Mouse (Mus musculus) CH12.LX (cell line): Measurements from ENCODE around the gene Phox2a. TPM values are rescaled to one million over a fixed set of nuclear protein-coding genes. Genes with fewer than 3 reads are reported as not detected.

ENCODE experiments used
- DNase-seq: peaks from one replicate; pipeline ENCODE4 v3.0.0-alpha.2; 2013; ENCODE audit errors: extremely low read depth
- H3K27ac ChIP-seq: 2 replicates; pipeline ENCODE4 v1.5.1; 2012; ENCODE audit warnings: low read depth, mild to moderate bottlenecking, control low read depth, moderate library complexity; ENCODE audit not compliant: insufficient read depth
- H3K27me3 ChIP-seq: replicated peaks from 2 replicates; pipeline ENCODE3; 2012; ENCODE audit warnings: inconsistent platforms
- H3K36me3 ChIP-seq, 2 experiments: replicated peaks in 1 of 2; 2 replicates each; pipeline versions ENCODE3 to v1.6.1; 2012; ENCODE audit warnings: inconsistent platforms in 1 of 2, low read length in 1 of 2, mild to moderate bottlenecking in 1 of 2, mixed read lengths in 1 of 2, moderate library complexity in 1 of 2; ENCODE audit not compliant: control insufficient read depth in 1 of 2, insufficient read depth in 1 of 2
- H3K4me1 ChIP-seq, 2 experiments: 2 replicates each; pipeline ENCODE4 v1.6.1; 2012; ENCODE audit warnings: inconsistent platforms in 1 of 2, moderate library complexity in 1 of 2; ENCODE audit not compliant: insufficient read depth in 2 of 2, control insufficient read depth in 1 of 2
- H3K4me2 ChIP-seq: 2 replicates; pipeline ENCODE4 v1.6.1; 2012; ENCODE audit warnings: low read depth, mild to moderate bottlenecking, control low read depth; ENCODE audit not compliant: poor library complexity, insufficient read depth, severe bottlenecking
- H3K4me3 ChIP-seq, 3 experiments: fragments of 150-350 bp in 1 of 3; sonication (generic) in 1 of 3; replicated peaks in 1 of 3; 2 replicates each; pipeline versions ENCODE3 to v1.5.1; 2011 to 2012; ENCODE audit warnings: low read depth in 2 of 3, low read length in 2 of 3, mild to moderate bottlenecking in 2 of 3, moderate library complexity in 2 of 3, control low read depth in 1 of 3, improper control_type of control experiment in 1 of 3, inconsistent platforms in 1 of 3, mixed read lengths in 1 of 3; ENCODE audit not compliant: poor library complexity in 1 of 3
- H3K79me2 ChIP-seq: replicated peaks from 2 replicates; pipeline ENCODE4 v1.6.1; 2012; ENCODE audit warnings: mild to moderate bottlenecking, moderate library complexity; ENCODE audit not compliant: control insufficient read depth, poor library complexity, insufficient read depth, severe bottlenecking; ENCODE audit errors: extremely low read depth
- H3K9ac ChIP-seq: 2 replicates; pipeline ENCODE4 v1.6.1; 2012; ENCODE audit warnings: low read depth, mild to moderate bottlenecking, control low read depth, moderate library complexity; ENCODE audit not compliant: insufficient read depth
- H3K9me3 ChIP-seq: replicated peaks from 2 replicates; pipeline ENCODE3; 2012; ENCODE audit warnings: low read length, inconsistent platforms, mixed read lengths
- BHLHE40 ChIP-seq: IDR thresholded peaks from 2 replicates; pipeline ENCODE4 v1.6.1; 2011; ENCODE audit warnings: mild to moderate bottlenecking, low read depth, low read length, improper control_type of control experiment
- CTCF ChIP-seq, 2 experiments: IDR thresholded peaks in 1 of 2; conservative IDR thresholded peaks in 1 of 2; 2 replicates each; pipeline ENCODE4 v1.5.1; 2011 to 2012; ENCODE audit warnings: low read depth in 2 of 2, low read length in 2 of 2, improper control_type of control experiment in 1 of 2, inconsistent platforms in 1 of 2, mild to moderate bottlenecking in 1 of 2, moderate library complexity in 1 of 2
- E2F4 ChIP-seq: IDR thresholded peaks from 2 replicates; pipeline ENCODE4 v1.6.1; 2011; ENCODE audit warnings: low read depth, low read length, improper control_type of control experiment; ENCODE audit not compliant: insufficient replicate concordance
- ETS1 ChIP-seq: conservative IDR thresholded peaks from 2 replicates; pipeline ENCODE4 v1.6.1; 2012; ENCODE audit warnings: low read depth, mild to moderate bottlenecking, inconsistent platforms, low read length, improper control_type of control experiment, moderate library complexity
- GABPA ChIP-seq: IDR thresholded peaks from 2 replicates; pipeline ENCODE4 v1.6.1; 2012; ENCODE audit warnings: low read depth, low read length, improper control_type of control experiment, inconsistent platforms; ENCODE audit not compliant: insufficient replicate concordance
- HCFC1 ChIP-seq: IDR thresholded peaks from 2 replicates; pipeline ENCODE4 v1.6.1; 2012; ENCODE audit warnings: low read depth, mild to moderate bottlenecking, inconsistent platforms, low read length, improper control_type of control experiment
- KAT2A ChIP-seq: IDR thresholded peaks from 2 replicates; pipeline ENCODE4 v1.6.1; 2012; ENCODE audit warnings: low read length, improper control_type of control experiment, inconsistent platforms; ENCODE audit not compliant: insufficient replicate concordance
- MAFK ChIP-seq: IDR thresholded peaks from 2 replicates; pipeline ENCODE4 v1.6.1; 2011; ENCODE audit warnings: low read length, improper control_type of control experiment; ENCODE audit not compliant: insufficient replicate concordance
- MAX ChIP-seq: IDR thresholded peaks from 2 replicates; pipeline ENCODE4 v1.6.1; 2011; ENCODE audit warnings: low read length, improper control_type of control experiment
- MXI1 ChIP-seq: IDR thresholded peaks from 2 replicates; pipeline ENCODE4 v1.6.1; 2011; ENCODE audit warnings: mild to moderate bottlenecking, low read depth, low read length, improper control_type of control experiment
- MYC ChIP-seq: IDR thresholded peaks from 2 replicates; pipeline ENCODE4 v1.6.1; 2011; ENCODE audit warnings: low read depth, mild to moderate bottlenecking, improper control_type of control experiment, low read length
- PAX5 ChIP-seq: IDR thresholded peaks from 2 replicates; pipeline ENCODE4 v1.6.1; 2012; ENCODE audit warnings: low read length, inconsistent platforms, mixed read lengths
- POLR2A ChIP-seq: IDR thresholded peaks from 2 replicates; pipeline ENCODE4 v1.6.1; 2011; ENCODE audit warnings: low read depth, mild to moderate bottlenecking, improper control_type of control experiment, low read length
- POLR2AphosphoS2 ChIP-seq: IDR thresholded peaks from 2 replicates; pipeline ENCODE4 v1.6.1; 2011; ENCODE audit warnings: low read depth, low read length, improper control_type of control experiment
- RAD21 ChIP-seq: IDR thresholded peaks from 2 replicates; pipeline ENCODE4 v1.6.1; 2011; ENCODE audit warnings: low read depth, mild to moderate bottlenecking, low read length, improper control_type of control experiment, moderate library complexity
- RCOR1 ChIP-seq: conservative IDR thresholded peaks from 2 replicates; pipeline ENCODE4 v1.6.1; 2012; ENCODE audit warnings: low read depth, mild to moderate bottlenecking, inconsistent platforms, low read length, improper control_type of control experiment
- SMC3 ChIP-seq: IDR thresholded peaks from 2 replicates; pipeline ENCODE4 v1.6.1; 2011; ENCODE audit warnings: low read depth, low read length, improper control_type of control experiment
- USF1 ChIP-seq: IDR thresholded peaks from 2 replicates; pipeline ENCODE4 v1.6.1; 2014; ENCODE audit warnings: low read depth, mild to moderate bottlenecking, inconsistent platforms, low read length, improper control_type of control experiment
- ZMIZ1 ChIP-seq: IDR thresholded peaks from 2 replicates; pipeline ENCODE4 v1.6.1; 2012; ENCODE audit warnings: low read depth, mild to moderate bottlenecking, inconsistent platforms, low read length, improper control_type of control experiment
- dilution Hi-C: fragments of 300-500 bp; cut with MboI; formaldehyde crosslinking; loops from 2 replicates; pipeline ENCODE4 v1.14.3; 2020; ENCODE audit warnings: low sequenced_read_pairs; ENCODE audit not compliant: extremely low pct_unique_long_range_greater_than_20kb, extremely low pct_ligation_motif_present
- in situ Hi-C: fragments of 300-500 bp; cut with MboI; formaldehyde crosslinking; loops from 3 replicates; pipeline ENCODE4 v1.14.3; 2019; ENCODE audit warnings: low sequenced_read_pairs, low pct_ligation_motif_present, low pct_unique_long_range_greater_than_20kb, mixed read lengths
- polyA plus RNA-seq: library from polyadenylated mRNA; unstranded; fragments of >175 nt; gene quantifications from 2 replicates; pipeline ENCODE4 v1.2.1, GENCODE M21; 2012; ENCODE audit warnings: low read depth; ENCODE audit not compliant: insufficient read length
- total RNA-seq, 2 experiments: library from RNA; depleted of rRNA; stranded (reverse); fragments of 300-350 nt in 1 of 2; fragments of >200 nt in 1 of 2; gene quantifications; 2 replicates each; pipeline ENCODE4 v1.2.3; 2012 to 2014

Phox2a gene
- total and polyA plus RNA-seq, 3 experiments: not detected

GRCm38 (mm10) chr7:101837606-101838471, 19.7 kb downstream of the Phox2a start, which contains the start of gene Inppl1 (continued):
- TF ChIP-seq USF1 (no peak), RAD21 (no peak), KAT2A (no peak), PAX5 (no peak), RCOR1 (no peak), MYC (no peak), MAX (no peak), MAFK (no peak), ZMIZ1 (0 out of 2 replicates have a peak, but pooled peaks have one; percentile 17), MXI1 (no peak; the same call in 1 of the 2 replicates), BHLHE40 (no peak), POLR2A (no peak; the same call in 1 of the 2 replicates), POLR2AphosphoS2 (no peak), E2F4 (no peak), HCFC1 (0 out of 2 replicates have a peak, but pooled peaks have one; percentile 11)

GRCm38 (mm10) chr7:101844186-101844585, 26.1 kb downstream of the Phox2a start:
- no peaks in the 10 kb centered on the region for H3K9me3 ChIP-seq
- H3K4me2 ChIP-seq: no peak overlapping the region
- dilution Hi-C loops (no loop called here), in situ Hi-C loops (no loop called here)
- H3K27me3 ChIP-seq: no peaks in the 10 kb centered on the region
- TF ChIP-seq GABPA (no peak), SMC3 (no peak), RAD21 (no peak)
- no peak overlapping the region for H3K27ac ChIP-seq
- H3K36me3 ChIP-seq: peaks cover 0 to 5% of the 10 kb centered on the region in 2 experiments
- H3K9ac ChIP-seq: no peak overlapping the region
- no peaks in the 10 kb centered on the region for H3K4me1 ChIP-seq
- DNase-seq: no peak
- no peaks in the 10 kb centered on the region for H3K79me2 ChIP-seq
- H3K4me3 ChIP-seq: no peak overlapping the region

- in situ Hi-C loops: loop anchor here (5.0 kb wide), 1 partner anchor 186 kb away; the partner anchor contains the start of gene Clpb
Observed at GRCm38 (mm10) chr7:101847934-101848333, 29.8 kb downstream of the Phox2a start.

More at GRCm38 (mm10) chr7:101847934-101848333, 29.8 kb downstream of the Phox2a start:
- Histone ChIP-seq H3K9ac (no peak overlapping the region), H3K36me3 (no peaks in the 10 kb centered on the region), H3K79me2 (no peaks in the 10 kb centered on the region), H3K9me3 (no peaks in the 10 kb centered on the region), H3K4me3 (no peak overlapping the region), H3K4me1 (peaks cover 0 to 6% of the 10 kb centered on the region in 2 experiments; a peak in 2 of 4 replicates), H3K27ac (no peak overlapping the region), H3K4me2 (no peak overlapping the region), H3K27me3 (no peaks in the 10 kb centered on the region)
- dilution Hi-C loops: no loop called here
- TF ChIP-seq ETS1: no peak
- no peak for TF ChIP-seq SMC3
- peak in 1 of 2 experiments; percentile 19; a peak in 1 of 4 replicates for TF ChIP-seq CTCF (conservative IDR thresholded peaks at IDR 0.05 in 1 of 2, IDR thresholded peaks at IDR 0.05 in 1 of 2; ENCODE audit: low read depth in 2 of 2, low read length in 2 of 2)
- TF ChIP-seq PAX5: no peak
- peak; percentile 24 for DNase-seq
